Mouse (Mus musculus) gastrocnemius, adult 8-10 months (tissue): ENCODE results near the gene Rpl37a. TPM values are rescaled to one million over a fixed set of nuclear protein-coding genes. Genes with fewer than 3 reads are reported as not detected.

Experiments
- DNase-seq, 2 experiments: peaks; one replicate each; pipeline ENCODE4 v3.0.0; 2022; ENCODE audit warnings: low spot score in 2 of 2
- total RNA-seq, 4 experiments: library from RNA; stranded (reverse); gene quantifications; 2 replicates each; pipeline ENCODE4 v1.2.4; 2022

The Rpl37a gene
- total RNA-seq, 4 experiments from 2014 or later = 624 to 741 (median 668) TPM

- no peak for DNase-seq
Measured at GRCm38 (mm10) chr1:72736397-72737125, 25.5 kb downstream of the Rpl37a start.

GRCm38 (mm10) chr1:72738946-72739680, 28.0 kb downstream of the Rpl37a start:
- no peak for DNase-seq

GRCm38 (mm10) chr1:72739681-72740063, 28.6 kb downstream of the Rpl37a start:
- DNase-seq = no peak

- no peak for DNase-seq
Measured at GRCm38 (mm10) chr1:72741406-72741805, 30.3 kb downstream of the Rpl37a start.

- no peak for DNase-seq
Measured at GRCm38 (mm10) chr1:72744816-72745506, 33.9 kb downstream of the Rpl37a start.

GRCm38 (mm10) chr1:72746382-72746781, 35.3 kb downstream of the Rpl37a start:
- DNase-seq = no peak

GRCm38 (mm10) chr1:72751371-72751781, 40.3 kb downstream of the Rpl37a start:
- DNase-seq = peak; percentile 9 to 10

- DNase-seq = no peak
Measured at GRCm38 (mm10) chr1:72753211-72753610, 42.1 kb downstream of the Rpl37a start.

- DNase-seq = no peak
Measured at GRCm38 (mm10) chr1:72755227-72755626, 44.1 kb downstream of the Rpl37a start.

- DNase-seq = no peak
Measured at GRCm38 (mm10) chr1:72755801-72756200, 44.7 kb downstream of the Rpl37a start.

- no peak for DNase-seq
Measured at GRCm38 (mm10) chr1:72759758-72760157, 48.7 kb downstream of the Rpl37a start.

Other genes with a start within 250 kb of the Rpl37a start
- under 1 TPM; 0.20 to 0.36 (median 0.26) TPM for gene March4, start 174.4 kb upstream of the Rpl37a start, total RNA-seq
- 10 to 100 TPM; 20.0 to 24.0 (median 21.7) TPM for gene Smarcal1, start 128.0 kb upstream of the Rpl37a start, total RNA-seq
- gene Ankar, start 10.7 kb upstream of the Rpl37a start, total RNA-seq = not detected
- gene Igfbp2, start 113.2 kb downstream of the Rpl37a start, total RNA-seq = under 1 TPM in 3 of 4 experiments, not detected in 1; 0.21 to 0.53 (median 0.29) TPM
- 100 to 1,000 TPM; 100 to 289 (median 178) TPM for gene Igfbp5, start 163.6 kb downstream of the Rpl37a start, total RNA-seq